Mouse (Mus musculus): ENCODE measurements at regions not wholly inside any gene's neighbourhood (a gene's known extent, or its start where the extent isn't known, plus 50 kb on each side); places are given as distances from the start of the nearest gene placed in this dataset.

DNA sequence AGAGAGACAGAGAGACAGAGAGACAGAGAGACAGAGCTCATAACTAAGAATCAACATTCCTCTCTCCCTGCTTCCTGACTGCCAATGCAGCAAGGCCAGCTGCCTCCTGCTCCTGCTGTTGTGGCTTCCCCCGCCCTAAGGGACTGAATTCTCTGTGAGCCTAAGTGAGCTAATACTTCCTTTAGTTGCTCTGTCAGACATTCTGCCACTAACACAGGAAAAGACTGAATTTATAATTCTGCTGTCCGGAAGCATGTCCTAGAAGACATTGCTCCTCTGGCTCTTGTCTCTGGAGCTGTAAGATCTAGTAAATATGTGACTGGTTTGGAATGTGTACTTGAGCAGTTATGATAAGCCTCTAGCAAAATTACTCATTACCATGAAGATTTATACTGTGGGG is 176.7 kb downstream of the Pfkfb3 start:
- no peak for TF ChIP-seq GATA1 (IDR thresholded peaks at IDR 0.05; ENCODE audit: borderline replicate concordance, low read length)
- no peak for TF ChIP-seq FLI1 (IDR thresholded peaks at IDR 0.05; ENCODE audit: low read length)

All from megakaryocyte, embryonic 14.5 days (primary cell).